In the genomic region with DNA sequence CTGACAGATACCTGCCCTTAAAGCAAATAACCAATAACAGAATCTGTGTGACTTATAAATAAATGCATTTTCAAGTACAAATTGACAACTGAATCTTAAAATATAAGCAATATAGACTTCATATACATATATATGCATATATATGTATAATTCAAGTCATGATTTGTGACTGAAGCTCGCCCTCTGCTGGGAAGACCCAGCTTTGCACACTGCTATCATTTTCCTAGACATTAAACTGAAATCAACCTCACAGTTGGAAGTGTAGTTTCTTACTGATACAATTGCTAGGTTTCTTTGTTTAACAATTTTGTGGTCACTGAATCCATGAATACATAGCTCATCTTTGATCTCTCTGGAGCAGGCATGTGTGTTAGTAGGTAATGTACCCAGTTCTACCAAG, we compare ENCODE assay signal across 9 mouse cellular contexts. TPM values are rescaled to one million over a fixed set of nuclear protein-coding genes. Genes with fewer than 3 reads are reported as not detected.
DNase-seq lines count a peak whose midpoint lies in the region; ATAC-seq and TF ChIP-seq lines count a peak whose summit lies in the region.
"Had no signal": no experiment of that assay in that cellular context is flagged by ENCODE, and none has a peak within 500 bp of the region (broad histone marks: within the 10 kb centered on the region; RNA-seq: fewer than 3 reads in every experiment).

No protein-coding gene starts in this region.

- no peak overlapping the region for H3K27ac ChIP-seq in forebrain, embryonic 14.5 days (ENCODE audit: low read depth, low read length)
- no peak overlapping the region for H3K27ac ChIP-seq in forebrain, embryonic 10.5 days
- no peak overlapping the region for H3K27ac ChIP-seq in midbrain, embryonic 11.5 days (ENCODE audit: low read depth, low read length)
- H3K27ac ChIP-seq in midbrain, embryonic 15.5 days = no peak overlapping the region
- no peak overlapping the region for H3K27ac ChIP-seq in left cerebral cortex, adult 2 months

- intact Hi-C loops in left cerebral cortex, adult 2 months (cut with DNase I) = loop anchor here (1.0 to 10.0 kb wide), 2 partner anchors 207 to 586 kb away; a partner anchor contains a TSS

- TF ChIP-seq CTCF in left cerebral cortex, adult 2 months (IDR thresholded peaks at IDR 0.05) = peak; percentile 91

- H3K4me3 ChIP-seq in forebrain, embryonic 14.5 days (ENCODE audit: low read depth, low read length) = no peak overlapping the region
- no peak overlapping the region for H3K4me3 ChIP-seq in forebrain, embryonic 10.5 days
- H3K4me3 ChIP-seq in midbrain, embryonic 11.5 days (ENCODE audit: low read depth, low read length) = no peak overlapping the region
- no peak overlapping the region for H3K4me3 ChIP-seq in midbrain, embryonic 15.5 days
- H3K4me3 ChIP-seq in left cerebral cortex, adult 2 months = no peak overlapping the region

- WGBS in forebrain, embryonic 14.5 days = 4% methylated on average over 1 of the region's 1 CpGs
- 0% methylated on average over 1 of the region's 1 CpGs for WGBS in forebrain, embryonic 10.5 days
- 0% methylated on average over 1 of the region's 1 CpGs for WGBS in midbrain, embryonic 11.5 days
- WGBS in midbrain, embryonic 15.5 days = 2% methylated on average over 1 of the region's 1 CpGs

- H3K27me3 ChIP-seq in forebrain, embryonic 14.5 days (replicated peaks; ENCODE audit: control insufficient read depth, insufficient read depth, low read length) = no peaks in the 10 kb centered on the region
- H3K27me3 ChIP-seq in forebrain, embryonic 10.5 days (ENCODE audit: poor library complexity, severe bottlenecking) = peaks cover 20% of the 10 kb centered on the region
- H3K27me3 ChIP-seq in midbrain, embryonic 11.5 days (ENCODE audit: control insufficient read depth, insufficient read depth, low read length) = no peaks in the 10 kb centered on the region
- no peaks in the 10 kb centered on the region for H3K27me3 ChIP-seq in midbrain, embryonic 15.5 days (replicated peaks)

- no peaks in the 10 kb centered on the region for H3K36me3 ChIP-seq in forebrain, embryonic 14.5 days (ENCODE audit: control insufficient read depth, insufficient read depth, low read length)
- H3K36me3 ChIP-seq in forebrain, embryonic 10.5 days (replicated peaks) = no peaks in the 10 kb centered on the region
- H3K36me3 ChIP-seq in midbrain, embryonic 11.5 days (ENCODE audit: control insufficient read depth, insufficient read depth, low read length) = no peaks in the 10 kb centered on the region
- no peaks in the 10 kb centered on the region for H3K36me3 ChIP-seq in midbrain, embryonic 15.5 days (replicated peaks)

- H3K4me1 ChIP-seq in forebrain, embryonic 14.5 days (ENCODE audit: control insufficient read depth, insufficient read depth, low read length) = no peaks in the 10 kb centered on the region
- H3K4me1 ChIP-seq in forebrain, embryonic 10.5 days = peaks cover 10% of the 10 kb centered on the region
- 0 out of 2 replicates have a peak, but pooled peaks cover 2% of the 10 kb centered on the region for H3K4me1 ChIP-seq in midbrain, embryonic 11.5 days (ENCODE audit: control insufficient read depth, insufficient read depth, low read length)
- peaks cover 5% of the 10 kb centered on the region for H3K4me1 ChIP-seq in midbrain, embryonic 15.5 days

- no peaks in the 10 kb centered on the region for H3K9me3 ChIP-seq in forebrain, embryonic 14.5 days (replicated peaks; ENCODE audit: control insufficient read depth, low read length)
- H3K9me3 ChIP-seq in forebrain, embryonic 10.5 days = no peaks in the 10 kb centered on the region
- no peaks in the 10 kb centered on the region for H3K9me3 ChIP-seq in midbrain, embryonic 11.5 days (ENCODE audit: control insufficient read depth, low read length)
- no peaks in the 10 kb centered on the region for H3K9me3 ChIP-seq in midbrain, embryonic 15.5 days

- H3K4me2 ChIP-seq in forebrain, embryonic 14.5 days (ENCODE audit: low read length) = no peak overlapping the region
- H3K4me2 ChIP-seq in midbrain, embryonic 11.5 days = no peak overlapping the region
- H3K4me2 ChIP-seq in midbrain, embryonic 15.5 days = no peak overlapping the region

- no peak overlapping the region for H3K9ac ChIP-seq in forebrain, embryonic 14.5 days (ENCODE audit: low read length)
- H3K9ac ChIP-seq in midbrain, embryonic 11.5 days (ENCODE audit: low read length) = no peak overlapping the region
- H3K9ac ChIP-seq in midbrain, embryonic 15.5 days = no peak overlapping the region

- no peak for ATAC-seq in forebrain, embryonic 14.5 days
- no peak for ATAC-seq in midbrain, embryonic 11.5 days (ENCODE audit: low FRiP score)
- ATAC-seq in midbrain, embryonic 15.5 days (replicated peaks) = no peak

- DNase-seq in forebrain, embryonic 14.5 days (ENCODE audit: low spot score) = peak; percentile 68
- DNase-seq in forebrain, embryonic 10.5 days (ENCODE audit: extremely low spot score, low spot score) = no peak
- peak; percentile 92 for DNase-seq in midbrain, embryonic 11.5 days (ENCODE audit: low spot score, missing footprints)
- peak; percentile 40 to 57 for DNase-seq in cerebellum, postnatal 4 days (ENCODE audit: low spot score in 2 of 2)
- peak; percentile 46 to 75 for DNase-seq in left cerebral cortex, adult 2 months (ENCODE audit: extremely low spot score in 1 of 2, low spot score in 2 of 2)
- DNase-seq in right cerebral cortex, adult 18-20 months = peak; percentile 49
- DNase-seq in ovary, adult 18-20 months (ENCODE audit: low spot score) = no peak

RNA-seq across cellular contexts. Expression of a gene that starts 4.5 kb away (rescaled TPM):
- 0.10 and 0.18 TPM in 2 replicates for polyA plus RNA-seq in forebrain, embryonic 14.5 days (2014; fragmentation: Nextera tagmentation; extraction: Ambion mirVana)
- polyA plus RNA-seq in forebrain, embryonic 10.5 days (2016; fragmentation: Nextera tagmentation; extraction: Ambion mirVana) = 0.12 and 0.20 TPM in 2 replicates
- polyA plus RNA-seq in midbrain, embryonic 11.5 days (2014; fragmentation: Nextera tagmentation; extraction: Ambion mirVana) = 0.08 and 0.30 TPM in 2 replicates
- 0.27 and 0.39 TPM in 2 replicates for polyA plus RNA-seq in midbrain, embryonic 15.5 days (2015; fragmentation: Nextera tagmentation; extraction: Ambion mirVana)
- under 1 TPM; 0.18 to 0.19 TPM for total RNA-seq in left cerebral cortex, adult 2 months (2021)
- total RNA-seq: hematopoietic stem cell, adult 5-6 weeks had no signal

RNA-seq across cellular contexts. Expression of a gene that starts 4.7 kb away (rescaled TPM):
- 93.3 and 101 TPM in 2 replicates for polyA plus RNA-seq in forebrain, embryonic 14.5 days (2014; fragmentation: Nextera tagmentation; extraction: Ambion mirVana)
- 64.6 and 65.4 TPM in 2 replicates for polyA plus RNA-seq in forebrain, embryonic 10.5 days (2016; fragmentation: Nextera tagmentation; extraction: Ambion mirVana)
- 93.1 and 98.3 TPM in 2 replicates for polyA plus RNA-seq in midbrain, embryonic 11.5 days (2014; fragmentation: Nextera tagmentation; extraction: Ambion mirVana)
- polyA plus RNA-seq in midbrain, embryonic 15.5 days (2015; fragmentation: Nextera tagmentation; extraction: Ambion mirVana) = 58.3 and 60.2 TPM in 2 replicates
- total RNA-seq in left cerebral cortex, adult 2 months (2021) = 10 to 100 TPM; 19.2 to 20.9 TPM

Comparison
In these comparisons a context has a peak if more than half of its experiments do, and no peak if none do; other contexts are left out.
1. DNase-seq: peak in forebrain, embryonic 14.5 days (single experiment), midbrain, embryonic 11.5 days (single experiment), cerebellum, postnatal 4 days (2 of 2), left cerebral cortex, adult 2 months (2 of 2) and right cerebral cortex, adult 18-20 months (single experiment); none in forebrain, embryonic 10.5 days (single experiment) and ovary, adult 18-20 months (single experiment).